Mouse (Mus musculus) right cerebral cortex, postnatal 25 days (tissue): ENCODE measurements at regions not wholly inside any gene's neighbourhood (a gene's known extent, or its start where the extent isn't known, plus 50 kb on each side); places are given as distances from the start of the nearest gene placed in this dataset.

Experiments used
- DNase-seq: peaks from one replicate; pipeline ENCODE4 v3.0.0; 2022

- no peak for DNase-seq
These were observed 53.4 kb downstream of the Cartpt start for GRCm38 (mm10) chr13:99847531-99847930.

- DNase-seq: peak; percentile 50
These were observed 58.3 kb downstream of the Cartpt start for GRCm38 (mm10) chr13:99842626-99843025.

GRCm38 (mm10) chr13:99839446-99839845 is 61.4 kb downstream of the Cartpt start:
- no peak for DNase-seq

- DNase-seq: peak; percentile 58
These were observed 63.0 kb downstream of the Cartpt start for GRCm38 (mm10) chr13:99837772-99838425.

GRCm38 (mm10) chr13:99837180-99837579 is 63.7 kb downstream of the Cartpt start:
- DNase-seq: no peak

GRCm38 (mm10) chr13:99836586-99836985 is 64.3 kb downstream of the Cartpt start:
- DNase-seq: no peak

- no peak for DNase-seq
These were observed 65.4 kb downstream of the Cartpt start for GRCm38 (mm10) chr13:99835518-99835917.

GRCm38 (mm10) chr13:99830080-99830724 is 70.7 kb downstream of the Cartpt start:
- peak; percentile 38 for DNase-seq

- no peak for DNase-seq
These were observed 73.3 kb downstream of the Cartpt start for GRCm38 (mm10) chr13:99827573-99827972.

GRCm38 (mm10) chr13:99824625-99825024 is 76.3 kb downstream of the Cartpt start:
- DNase-seq: no peak

- DNase-seq: no peak
These were observed 84.2 kb downstream of the Cartpt start for GRCm38 (mm10) chr13:99816666-99817065.

- DNase-seq: no peak
These were observed 85.1 kb downstream of the Cartpt start for GRCm38 (mm10) chr13:99815786-99816185.

- no peak for DNase-seq
These were observed 86.1 kb downstream of the Cartpt start for GRCm38 (mm10) chr13:99814801-99815200.

- no peak for DNase-seq
These were observed 86.8 kb downstream of the Cartpt start for GRCm38 (mm10) chr13:99814033-99814556.

GRCm38 (mm10) chr13:99794448-99794847 is 106.4 kb downstream of the Cartpt start:
- no peak for DNase-seq

GRCm38 (mm10) chr13:99793786-99794435 is 107.0 kb downstream of the Cartpt start:
- no peak for DNase-seq

- DNase-seq: no peak
These were observed 107.9 kb downstream of the Cartpt start for GRCm38 (mm10) chr13:99793001-99793400.

GRCm38 (mm10) chr13:99790951-99791350 is 109.9 kb downstream of the Cartpt start:
- no peak for DNase-seq

- DNase-seq: no peak
These were observed 113.1 kb downstream of the Cartpt start for GRCm38 (mm10) chr13:99787760-99788159.

GRCm38 (mm10) chr13:99785427-99785826 is 115.5 kb downstream of the Cartpt start:
- no peak for DNase-seq

- DNase-seq: no peak
These were observed 116.6 kb downstream of the Cartpt start for GRCm38 (mm10) chr13:99784314-99784713.

GRCm38 (mm10) chr13:99782883-99783721 is 117.8 kb downstream of the Cartpt start:
- no peak for DNase-seq

- DNase-seq: no peak
These were observed 119.3 kb downstream of the Cartpt start for GRCm38 (mm10) chr13:99781616-99782015.
